In genomic region chr13:59779213-59779612, GRCm38 (mm10) we compare ENCODE assay signal across 16 mouse cellular contexts. TPM values are rescaled to one million over a fixed set of nuclear protein-coding genes. Genes with fewer than 3 reads are reported as not detected.
DNase-seq lines count a peak whose midpoint lies in the region; ATAC-seq and TF ChIP-seq lines count a peak whose summit lies in the region.
"Had no signal": no experiment of that assay in that cellular context is flagged by ENCODE, and none has a peak within 500 bp of the region (broad histone marks: within the 10 kb centered on the region; RNA-seq: fewer than 3 reads in every experiment).

No protein-coding gene starts in this region.

- 86% methylated on average over 4 of the region's 4 CpGs for WGBS in kidney, postnatal 0 days
- 88% methylated on average over 4 of the region's 4 CpGs for WGBS in kidney, embryonic 15.5 days
- whole genome bisulfite sequencing in intestine, embryonic 16.5 days, result 88% methylated on average over 4 of the region's 4 CpGs

- no peak overlapping the region for H3K9ac ChIP-seq in kidney, postnatal 0 days (ENCODE audit: low read depth, low read length)
- H3K9ac ChIP-seq in kidney, embryonic 15.5 days, result no peak overlapping the region
- no peak overlapping the region for H3K9ac ChIP-seq in MEL (ENCODE audit: control insufficient read depth, low read depth, low read length, poor library complexity, severe bottlenecking)
- no peak overlapping the region for H3K9ac ChIP-seq in intestine, embryonic 16.5 days (ENCODE audit: low read depth, low read length)
- H3K9ac ChIP-seq: embryonic facial prominence, embryonic 13.5 days; liver, embryonic 15.5 days had no signal

- no peaks in the 10 kb centered on the region for H3K9me3 ChIP-seq in kidney, postnatal 0 days (replicated peaks; ENCODE audit: low read length)
- no peaks in the 10 kb centered on the region for H3K9me3 ChIP-seq in kidney, embryonic 15.5 days (replicated peaks)
- H3K9me3 ChIP-seq in MEL (replicated peaks; ENCODE audit: insufficient read depth, low read length), result no peaks in the 10 kb centered on the region
- H3K9me3 ChIP-seq in intestine, embryonic 16.5 days (ENCODE audit: control insufficient read depth, low read length), result no peaks in the 10 kb centered on the region
- H3K9me3 ChIP-seq: embryonic facial prominence, embryonic 13.5 days; liver, embryonic 15.5 days had no signal

- no peaks in the 10 kb centered on the region for H3K4me1 ChIP-seq in kidney, postnatal 0 days (replicated peaks; ENCODE audit: insufficient read depth, low read length)
- H3K4me1 ChIP-seq in kidney, embryonic 15.5 days, result no peaks in the 10 kb centered on the region
- H3K4me1 ChIP-seq in MEL (ENCODE audit: control insufficient read depth in 1 of 2, insufficient read depth in 2 of 2, low read length in 2 of 2), result no peaks in the 10 kb centered on the region
- H3K4me1 ChIP-seq in intestine, embryonic 16.5 days (ENCODE audit: control insufficient read depth, insufficient read depth, low read length), result no peaks in the 10 kb centered on the region
- H3K4me1 ChIP-seq: embryonic facial prominence, embryonic 13.5 days had no signal

- no peaks in the 10 kb centered on the region for H3K27me3 ChIP-seq in kidney, postnatal 0 days (ENCODE audit: insufficient read depth, low read length)
- no peaks in the 10 kb centered on the region for H3K27me3 ChIP-seq in kidney, embryonic 15.5 days
- no peaks in the 10 kb centered on the region for H3K27me3 ChIP-seq in MEL (ENCODE audit: control insufficient read depth in 1 of 2, insufficient read depth in 2 of 2, low read length in 2 of 2)
- H3K27me3 ChIP-seq in intestine, embryonic 16.5 days (replicated peaks; ENCODE audit: control insufficient read depth, insufficient read depth, low read length), result no peaks in the 10 kb centered on the region
- H3K27me3 ChIP-seq: embryonic facial prominence, embryonic 13.5 days; liver, embryonic 15.5 days had no signal

- H3K27ac ChIP-seq in kidney, postnatal 0 days, result no peak overlapping the region
- no peak overlapping the region for H3K27ac ChIP-seq in kidney, embryonic 15.5 days
- H3K27ac ChIP-seq in MEL (ENCODE audit: control insufficient read depth, low read depth, low read length), result no peak overlapping the region
- no peak overlapping the region for H3K27ac ChIP-seq in intestine, embryonic 16.5 days (ENCODE audit: low read length)
- H3K27ac ChIP-seq: embryonic facial prominence, embryonic 13.5 days; liver, embryonic 15.5 days had no signal

- DNase-seq in kidney, postnatal 0 days (ENCODE audit: low spot score), result peak; percentile 13
- DNase-seq in A20 (ENCODE audit: low read depth, low spot score) (peak; percentile 32), MEL (ENCODE audit: low read depth, low spot score) (peak; percentile 52)
- DNase-seq in kidney, postnatal 36 days, result peak; percentile 20 to 55
- DNase-seq in embryo, embryonic 11 days, result no peak
- no peak for DNase-seq in adrenal gland, postnatal 14 days
- DNase-seq: cerebellum, adult 11-12 months; gastrocnemius, postnatal 14 days; heart, postnatal 4 days; layer of hippocampus, postnatal 36 days; right cerebral cortex, adult 18-20 months had no signal

- no peak for TF ChIP-seq EP300 in MEL (IDR thresholded peaks at IDR 0.05; ENCODE audit: low read depth in 1 of 2, low read length in 2 of 2)

- H3K4me2 ChIP-seq in kidney, postnatal 0 days (ENCODE audit: low read length), result no peak overlapping the region
- no peak overlapping the region for H3K4me2 ChIP-seq in kidney, embryonic 15.5 days
- H3K4me2 ChIP-seq in intestine, embryonic 16.5 days (ENCODE audit: low read depth, low read length), result no peak overlapping the region
- H3K4me2 ChIP-seq: embryonic facial prominence, embryonic 13.5 days; liver, embryonic 15.5 days had no signal

- H3K79me2 ChIP-seq in MEL (ENCODE audit: control insufficient read depth, insufficient read depth, low read length, poor library complexity), result no peaks in the 10 kb centered on the region

- TF ChIP-seq RAD21 in MEL (IDR thresholded peaks at IDR 0.05; ENCODE audit: low read depth, low read length), result no peak; the same call in 1 of the 2 replicates

- peaks cover 69% of the 10 kb centered on the region for H3K36me3 ChIP-seq in kidney, postnatal 0 days (ENCODE audit: insufficient read depth, low read length)
- peaks cover 96% of the 10 kb centered on the region for H3K36me3 ChIP-seq in kidney, embryonic 15.5 days
- peaks cover 0 to 46% of the 10 kb centered on the region in 2 experiments; a peak in 2 of 4 replicates for H3K36me3 ChIP-seq in MEL (ENCODE audit: control insufficient read depth in 1 of 2, insufficient read depth in 2 of 2, low read length in 2 of 2)
- H3K36me3 ChIP-seq in intestine, embryonic 16.5 days (ENCODE audit: control insufficient read depth, insufficient read depth, low read length), result peaks cover 36% of the 10 kb centered on the region

- ATAC-seq in kidney, postnatal 0 days (replicated peaks; ENCODE audit: low FRiP score, low read depth), result 0 out of 2 replicates have a peak, but pooled peaks have one; percentile 29
- ATAC-seq in kidney, embryonic 15.5 days (replicated peaks; ENCODE audit: low FRiP score), result no peak
- ATAC-seq in intestine, embryonic 16.5 days, result no peak

- TF ChIP-seq POLR2A in MEL (IDR thresholded peaks at IDR 0.05; ENCODE audit: control insufficient read depth in 1 of 2, insufficient read depth in 1 of 2, low read depth in 1 of 2, low read length in 2 of 2, poor library complexity in 1 of 2), result no peak

- H3K4me3 ChIP-seq in kidney, postnatal 0 days (replicated peaks; ENCODE audit: low read depth, low read length), result no peak overlapping the region
- H3K4me3 ChIP-seq in kidney, embryonic 15.5 days (replicated peaks), result no peak overlapping the region
- H3K4me3 ChIP-seq in MEL (ENCODE audit: control insufficient read depth in 1 of 2, insufficient read depth in 1 of 2, low read depth in 2 of 2, low read length in 2 of 2), result no peak overlapping the region
- no peak overlapping the region for H3K4me3 ChIP-seq in intestine, embryonic 16.5 days (ENCODE audit: low read length)
- H3K4me3 ChIP-seq: embryonic facial prominence, embryonic 13.5 days; liver, embryonic 15.5 days had no signal

- peak; percentile 42 for TF ChIP-seq CTCF in kidney, postnatal 0 days (IDR thresholded peaks at IDR 0.05; ENCODE audit: low read depth)
- peak; percentile 21 to 48 (median 41); a peak in 3 of 6 replicates for TF ChIP-seq CTCF in MEL (IDR thresholded peaks at IDR 0.05 in 2 of 3, conservative IDR thresholded peaks at IDR 0.05 in 1 of 3; ENCODE audit: control insufficient read depth in 1 of 3, insufficient read depth in 1 of 3, low read depth in 2 of 3, low read length in 3 of 3, poor library complexity in 1 of 3, severe bottlenecking in 1 of 3)

TF ChIP-seq in MEL, 35 proteins besides CTCF, POLR2A, EP300 and RAD21:
- TF ChIP-seq SMC3 (IDR thresholded peaks at IDR 0.05; ENCODE audit: low read depth, low read length) (peak; percentile 38), USF2 (IDR thresholded peaks at IDR 0.05; ENCODE audit: borderline replicate concordance in 1 of 2, insufficient read depth in 1 of 2, low read depth in 1 of 2, low read length in 2 of 2) (no peak), RCOR1 (IDR thresholded peaks at IDR 0.05; ENCODE audit: low read depth, low read length) (no peak), NELFE (IDR thresholded peaks at IDR 0.05; ENCODE audit: low read depth, low read length) (no peak)

RNA-seq across cellular contexts. Expression of gene Gm49354, which starts 2.8 kb away (rescaled TPM):
- not detected in 2 replicates for polyA plus RNA-seq in kidney, postnatal 0 days (2015; fragmentation: Nextera tagmentation; extraction: Ambion mirVana)
- polyA plus RNA-seq in kidney, embryonic 15.5 days (2015; fragmentation: Nextera tagmentation; extraction: Ambion mirVana), result not detected in 2 replicates
- not detected in 2 replicates for total RNA-seq in MEL (2012; rRNA removed)
- 1 to 10 TPM in 1 of 2 experiments, not detected in 1; 3.6 TPM for polyA plus RNA-seq in MEL (2012; ENCODE audit: insufficient read depth in 1 of 2, insufficient read length in 2 of 2, low read depth in 1 of 2, low replicate concordance in 2 of 2, missing spikeins in 1 of 2)
- not detected in 2 replicates for total RNA-seq in adrenal gland, postnatal 14 days (2021)
- polyA plus RNA-seq in intestine, embryonic 16.5 days (2015; fragmentation: Nextera tagmentation; extraction: Ambion mirVana), result not detected in 2 replicates
- total RNA-seq: gastrocnemius, postnatal 14 days; heart, postnatal 4 days; layer of hippocampus, postnatal 36 days had no signal
- polyA plus RNA-seq: embryonic facial prominence, embryonic 13.5 days; liver, embryonic 15.5 days had no signal

RNA-seq across cellular contexts. Expression of gene Isca1, which starts 9.6 kb away (rescaled TPM):
- polyA plus RNA-seq in kidney, postnatal 0 days (2015; fragmentation: Nextera tagmentation; extraction: Ambion mirVana), result 148 and 153 TPM in 2 replicates
- polyA plus RNA-seq in kidney, embryonic 15.5 days (2015; fragmentation: Nextera tagmentation; extraction: Ambion mirVana), result 128 and 134 TPM in 2 replicates
- total RNA-seq in MEL (2012; rRNA removed), result 27.1 and 31.2 TPM in 2 replicates
- 10 to 100 TPM; 63.5 to 76.3 TPM for polyA plus RNA-seq in MEL (2012; ENCODE audit: insufficient read depth in 1 of 2, insufficient read length in 2 of 2, low read depth in 1 of 2, low replicate concordance in 2 of 2, missing spikeins in 1 of 2)
- total RNA-seq in adrenal gland, postnatal 14 days (2021), result 136 and 140 TPM in 2 replicates
- polyA plus RNA-seq in intestine, embryonic 16.5 days (2015; fragmentation: Nextera tagmentation; extraction: Ambion mirVana), result 131 and 133 TPM in 2 replicates

RNA-seq across cellular contexts. Expression of gene 1700014D04Rik, which starts 32.7 kb away (rescaled TPM):
- polyA plus RNA-seq in kidney, postnatal 0 days (2015; fragmentation: Nextera tagmentation; extraction: Ambion mirVana), result not detected in 2 replicates
- not detected in 2 replicates for polyA plus RNA-seq in kidney, embryonic 15.5 days (2015; fragmentation: Nextera tagmentation; extraction: Ambion mirVana)
- not detected in 2 replicates for total RNA-seq in MEL (2012; rRNA removed)
- under 1 TPM in 1 of 2 experiments, not detected in 1; 0.06 TPM for polyA plus RNA-seq in MEL (2012; ENCODE audit: insufficient read depth in 1 of 2, insufficient read length in 2 of 2, low read depth in 1 of 2, low replicate concordance in 2 of 2, missing spikeins in 1 of 2)
- total RNA-seq in adrenal gland, postnatal 14 days (2021), result not detected in 2 replicates
- polyA plus RNA-seq in intestine, embryonic 16.5 days (2015; fragmentation: Nextera tagmentation; extraction: Ambion mirVana), result not detected in 2 replicates
- total RNA-seq: gastrocnemius, postnatal 14 days; monocyte, adult 5-6 weeks had no signal
- polyA plus RNA-seq: embryonic facial prominence, embryonic 13.5 days; liver, embryonic 15.5 days had no signal

RNA-seq across cellular contexts. Expression of gene Tut7, which starts 43.7 kb away (rescaled TPM):
- 34.7 and 38.7 TPM in 2 replicates for polyA plus RNA-seq in kidney, postnatal 0 days (2015; fragmentation: Nextera tagmentation; extraction: Ambion mirVana)
- 48.1 and 48.9 TPM in 2 replicates for polyA plus RNA-seq in kidney, embryonic 15.5 days (2015; fragmentation: Nextera tagmentation; extraction: Ambion mirVana)
- total RNA-seq in MEL (2012; rRNA removed), result 38.1 and 47.7 TPM in 2 replicates
- polyA plus RNA-seq in MEL (2012; ENCODE audit: insufficient read depth in 1 of 2, insufficient read length in 2 of 2, low read depth in 1 of 2, low replicate concordance in 2 of 2, missing spikeins in 1 of 2), result 100 to 1,000 TPM in 1 of 2 experiments, 10 to 100 TPM in 1; 53.8 to 135 TPM
- 67.8 and 79.4 TPM in 2 replicates for total RNA-seq in adrenal gland, postnatal 14 days (2021)
- 36.1 and 38.7 TPM in 2 replicates for polyA plus RNA-seq in intestine, embryonic 16.5 days (2015; fragmentation: Nextera tagmentation; extraction: Ambion mirVana)

RNA-seq across cellular contexts. Expression of gene Spata31d1d, which starts 47.7 kb away (rescaled TPM):
- not detected in 2 replicates for polyA plus RNA-seq in kidney, postnatal 0 days (2015; fragmentation: Nextera tagmentation; extraction: Ambion mirVana)
- not detected in 2 replicates for polyA plus RNA-seq in kidney, embryonic 15.5 days (2015; fragmentation: Nextera tagmentation; extraction: Ambion mirVana)
- not detected in 2 replicates for total RNA-seq in MEL (2012; rRNA removed)
- polyA plus RNA-seq in MEL (2012; ENCODE audit: insufficient read depth in 1 of 2, insufficient read length in 2 of 2, low read depth in 1 of 2, low replicate concordance in 2 of 2, missing spikeins in 1 of 2), result not detected
- not detected in 2 replicates for total RNA-seq in adrenal gland, postnatal 14 days (2021)
- not detected in 2 replicates for polyA plus RNA-seq in intestine, embryonic 16.5 days (2015; fragmentation: Nextera tagmentation; extraction: Ambion mirVana)
- total RNA-seq: gastrocnemius, postnatal 14 days; heart, postnatal 4 days; layer of hippocampus, postnatal 36 days; monocyte, adult 5-6 weeks had no signal
- polyA plus RNA-seq: embryonic facial prominence, embryonic 13.5 days; liver, embryonic 15.5 days had no signal

Comparison
In these comparisons a context has a peak if more than half of its experiments do, and no peak if none do; other contexts are left out.
1. DNase-seq: peak in kidney, postnatal 0 days (single experiment), A20 (single experiment), MEL (single experiment) and kidney, postnatal 36 days (2 of 2); none in embryo, embryonic 11 days (single experiment) and adrenal gland, postnatal 14 days (single experiment).